ENCODE assay signal across 12 mouse cellular contexts in the genomic region with DNA sequence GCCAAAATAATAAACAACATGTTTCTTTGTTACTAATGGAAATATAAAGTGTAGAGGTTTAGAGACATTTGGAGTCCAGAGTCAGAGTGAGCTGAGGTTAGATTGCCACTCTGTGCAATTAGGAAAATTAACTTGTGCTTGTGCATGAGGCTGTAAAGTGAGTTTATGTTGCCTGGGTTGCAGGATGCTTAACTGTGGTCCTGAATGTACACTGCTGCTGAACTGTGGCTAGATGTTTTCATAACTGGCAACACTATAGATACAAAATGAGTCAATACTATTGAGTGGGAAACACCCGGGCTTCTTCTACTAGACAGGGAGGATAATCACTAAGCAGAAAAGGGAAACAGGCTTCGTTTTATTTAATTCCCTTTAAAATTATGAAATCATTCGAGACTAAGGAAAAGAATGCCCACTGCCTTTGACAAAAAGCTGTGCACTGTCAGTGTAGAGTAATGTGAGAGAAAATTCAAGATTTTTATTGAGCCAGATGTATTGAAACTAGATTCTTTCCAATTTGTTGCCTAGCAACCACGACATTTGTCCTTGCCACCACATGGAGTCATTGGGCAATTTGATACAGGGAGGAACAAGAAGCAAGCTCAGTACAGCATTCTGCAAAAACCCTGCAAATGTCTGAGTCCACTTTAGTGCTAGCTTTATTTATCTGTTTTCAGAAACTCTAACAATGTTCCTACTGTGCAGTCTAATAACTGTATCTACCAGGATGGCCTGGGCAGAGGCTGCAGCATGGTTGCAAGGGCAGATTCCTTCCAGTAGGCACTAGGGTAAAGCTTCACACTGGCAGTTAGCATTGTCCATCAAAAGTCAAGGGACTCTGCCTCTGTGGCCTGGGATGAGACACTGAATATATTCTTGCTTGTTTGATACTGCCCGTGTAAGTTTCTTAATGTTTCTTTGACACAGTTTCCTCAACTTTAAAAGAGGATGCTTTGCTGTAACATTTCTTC.
DNase-seq lines count a peak whose midpoint lies in the region; ATAC-seq lines count a peak whose summit lies in the region.
"Had no signal": no experiment of that assay in that cellular context is flagged by ENCODE, and none has a peak within 500 bp of the region (broad histone marks: within the 10 kb centered on the region; RNA-seq: fewer than 3 reads in every experiment).

No protein-coding gene starts in this region.

- ATAC-seq in frontal cortex, adult (ENCODE audit: low TSS enrichment): peak; percentile 83
- no peak for ATAC-seq in embryonic facial prominence, embryonic 13.5 days (ENCODE audit: insufficient number of reproducible peaks, insufficient read depth, low FRiP score, low TSS enrichment, low read depth)
- ATAC-seq in hindbrain, embryonic 16.5 days: peak; percentile 86
- 0 out of 2 replicates have a peak, but pooled peaks have one; percentile 31 for ATAC-seq in monocyte, adult 5-6 weeks (replicated peaks; ENCODE audit: insufficient number of reproducible peaks, low FRiP score, low TSS enrichment, poor library complexity, severe bottlenecking)

- H3K36me3 ChIP-seq in embryonic facial prominence, embryonic 13.5 days: no peaks in the 10 kb centered on the region
- no peaks in the 10 kb centered on the region for H3K36me3 ChIP-seq in hindbrain, embryonic 16.5 days (ENCODE audit: control insufficient read depth, insufficient read depth, low read length)
- H3K36me3 ChIP-seq: lung, embryonic 15.5 days; stomach, embryonic 15.5 days had no signal

- peak overlapping the region; percentile 69 for H3K27ac ChIP-seq in embryonic facial prominence, embryonic 13.5 days
- H3K27ac ChIP-seq in hindbrain, embryonic 16.5 days (ENCODE audit: low read depth, low read length): peak overlapping the region; percentile 54
- H3K27ac ChIP-seq: left cerebral cortex, adult 2 months; lung, embryonic 15.5 days; stomach, embryonic 15.5 days had no signal

- WGBS in embryonic facial prominence, embryonic 13.5 days: 39% methylated on average over 5 of the region's 5 CpGs
- WGBS in hindbrain, embryonic 16.5 days: 25% methylated on average over 5 of the region's 5 CpGs

- H3K4me3 ChIP-seq in embryonic facial prominence, embryonic 13.5 days: no peak overlapping the region
- no peak overlapping the region for H3K4me3 ChIP-seq in hindbrain, embryonic 16.5 days (ENCODE audit: low read length)
- H3K4me3 ChIP-seq: left cerebral cortex, adult 2 months; lung, embryonic 15.5 days; stomach, embryonic 15.5 days had no signal

- no peaks in the 10 kb centered on the region for H3K9me3 ChIP-seq in embryonic facial prominence, embryonic 13.5 days
- no peaks in the 10 kb centered on the region for H3K9me3 ChIP-seq in hindbrain, embryonic 16.5 days (ENCODE audit: control insufficient read depth, low read length)
- H3K9me3 ChIP-seq: lung, embryonic 15.5 days; stomach, embryonic 15.5 days had no signal

- no peak overlapping the region for H3K9ac ChIP-seq in embryonic facial prominence, embryonic 13.5 days
- no peak overlapping the region for H3K9ac ChIP-seq in hindbrain, embryonic 16.5 days (ENCODE audit: low read depth, low read length)
- H3K9ac ChIP-seq: lung, embryonic 15.5 days; stomach, embryonic 15.5 days had no signal

- DNase-seq in frontal cortex, postnatal 14 days (ENCODE audit: low spot score in 2 of 2): no peak
- no peak for DNase-seq in cerebellum, postnatal 25 days
- no peak for DNase-seq in right cerebral cortex, postnatal 14 days
- DNase-seq in ovary, postnatal 14 days (ENCODE audit: low spot score): no peak
- DNase-seq: heart, postnatal 10 days had no signal

- no peaks in the 10 kb centered on the region for H3K27me3 ChIP-seq in embryonic facial prominence, embryonic 13.5 days
- H3K27me3 ChIP-seq in hindbrain, embryonic 16.5 days (replicated peaks; ENCODE audit: control insufficient read depth, insufficient read depth, low read length): no peaks in the 10 kb centered on the region
- H3K27me3 ChIP-seq: lung, embryonic 15.5 days; stomach, embryonic 15.5 days had no signal

- peaks cover 9% of the 10 kb centered on the region for H3K4me1 ChIP-seq in embryonic facial prominence, embryonic 13.5 days
- peaks cover 4% of the 10 kb centered on the region; the same call in 1 of the 2 replicates for H3K4me1 ChIP-seq in hindbrain, embryonic 16.5 days (ENCODE audit: control insufficient read depth, insufficient read depth, low read depth, low read length)
- H3K4me1 ChIP-seq: lung, embryonic 15.5 days; stomach, embryonic 15.5 days had no signal

- no peak overlapping the region for H3K4me2 ChIP-seq in embryonic facial prominence, embryonic 13.5 days
- no peak overlapping the region for H3K4me2 ChIP-seq in hindbrain, embryonic 16.5 days (ENCODE audit: low read length)
- H3K4me2 ChIP-seq: lung, embryonic 15.5 days; stomach, embryonic 15.5 days had no signal
